Mouse (Mus musculus) intestine, postnatal 0 days (tissue): Measurements from ENCODE around the gene Treh. TPM values are rescaled to one million over a fixed set of nuclear protein-coding genes. Genes with fewer than 3 reads are reported as not detected.

Experiments used
- ATAC-seq: fragments of 200-750 bp; cut with Nextera tagmentation; 2 replicates; pipeline ENCODE4 v1.8.0; 2017; ENCODE audit warnings: mild to moderate bottlenecking, moderate TSS enrichment, moderate library complexity
- H3K27ac ChIP-seq: fragments of 300-500 bp; sonication (generic); 2 replicates; pipeline ENCODE4 v1.5.1; 2014; ENCODE audit warnings: mild to moderate bottlenecking, low read depth, low read length, moderate library complexity
- H3K27me3 ChIP-seq: fragments of 300-500 bp; sonication (generic); replicated peaks from 2 replicates; pipeline ENCODE4 v1.6.1; 2014; ENCODE audit warnings: low read length, mixed read lengths; ENCODE audit not compliant: control insufficient read depth, insufficient read depth
- H3K36me3 ChIP-seq: fragments of 300-500 bp; sonication (generic); 2 replicates; pipeline ENCODE4 v1.6.1; 2014; ENCODE audit warnings: mild to moderate bottlenecking, moderate library complexity; ENCODE audit not compliant: control insufficient read depth, insufficient read depth
- H3K4me1 ChIP-seq: fragments of 300-500 bp; sonication (generic); replicated peaks from 2 replicates; pipeline ENCODE4 v1.6.1; 2014; ENCODE audit warnings: antibody characterized with exemption, low read length, mixed read lengths; ENCODE audit not compliant: control insufficient read depth, insufficient read depth
- H3K4me2 ChIP-seq: fragments of 300-500 bp; sonication (generic); replicated peaks from 2 replicates; pipeline ENCODE4 v1.6.1; 2014; ENCODE audit warnings: low read depth, mild to moderate bottlenecking, moderate library complexity
- H3K4me3 ChIP-seq: fragments of 300-500 bp; sonication (generic); 2 replicates; pipeline ENCODE4 v1.5.1; 2014; ENCODE audit warnings: low read depth, low read length
- H3K9ac ChIP-seq: fragments of 300-500 bp; sonication (generic); 2 replicates; pipeline ENCODE4 v1.6.1; 2014; ENCODE audit warnings: mild to moderate bottlenecking, low read depth, low read length
- H3K9me3 ChIP-seq: fragments of 300-500 bp; sonication (generic); 2 replicates; pipeline ENCODE4 v1.6.1; 2016; ENCODE audit warnings: mixed run types; ENCODE audit not compliant: control insufficient read depth
- CTCF ChIP-seq: sonication (generic); IDR thresholded peaks from 2 replicates; pipeline ENCODE4 v1.5.1; 2016; ENCODE audit warnings: low read depth, mild to moderate bottlenecking, control low read depth, antibody characterized with exemption, moderate library complexity
- WGBS: fragments of 180-500 bp; shearing (Covaris S2); extraction: QIAGEN DNeasy Blood & Tissue Kit; methylation state at CpG from one replicate; pipeline ENCODE4 v1.1.7; 2014; 5-methylcytosine and 5-hydroxymethylcytosine counted together
- polyA plus RNA-seq: library from polyadenylated mRNA; unstranded; fragments of >200 nt; fragmentation: Nextera tagmentation; extraction: Ambion mirVana; gene quantifications from 2 replicates; pipeline ENCODE4 v1.2.1, GENCODE M21; 2015

Treh gene
- polyA plus RNA-seq, 1 experiment from 2014 or later: 2.1 TPM

DNA sequence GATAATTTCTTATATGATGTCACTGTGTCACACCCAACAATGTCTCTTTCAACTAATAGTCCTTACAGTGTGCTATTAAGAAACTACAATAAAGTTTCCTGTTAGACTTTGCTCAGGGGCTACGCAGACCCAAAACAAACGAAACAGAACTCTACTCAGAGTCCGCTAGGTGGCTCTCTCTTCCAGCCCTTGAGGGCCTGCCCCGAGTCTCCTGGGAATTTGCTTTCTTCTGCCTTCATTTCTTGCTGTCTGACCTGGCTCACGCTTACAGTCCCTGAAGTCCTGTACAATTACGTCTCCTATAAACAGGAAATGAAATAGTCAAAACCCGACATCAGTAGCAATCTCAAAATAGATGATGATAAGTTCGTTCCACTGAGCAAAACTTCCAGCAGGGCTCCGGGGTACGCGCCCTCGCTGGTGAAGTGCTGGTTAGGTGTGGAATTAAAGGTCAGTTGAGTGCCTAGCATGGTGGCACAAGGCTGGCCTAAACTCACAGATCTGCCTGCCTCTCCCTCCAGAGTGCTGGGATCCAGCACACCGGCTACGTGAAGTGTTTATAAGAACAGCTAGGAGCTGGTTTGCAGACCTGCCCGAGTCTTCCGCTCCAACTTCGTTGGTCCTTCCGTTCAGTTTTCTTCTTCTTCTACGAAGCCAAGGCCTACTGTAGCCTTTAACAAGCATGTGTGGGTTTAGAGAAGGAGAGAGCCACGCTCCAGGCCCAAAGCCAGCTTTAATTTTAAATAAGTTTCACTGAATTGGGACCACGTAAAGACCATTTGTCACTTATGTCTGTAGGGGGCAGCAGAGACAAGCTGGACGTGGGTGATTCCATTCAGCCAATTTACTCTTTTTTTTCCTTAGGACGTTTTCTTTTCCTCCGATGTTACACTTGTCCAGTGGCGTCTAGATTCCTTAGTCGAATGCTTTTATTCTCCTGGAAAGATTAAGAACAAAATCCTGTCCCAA, 17.7 kb upstream of the Treh start:
- TF ChIP-seq CTCF: peak; percentile 90
- Histone ChIP-seq H3K4me3 (peak overlapping the region; percentile 25), H3K4me2 (peak overlapping the region; percentile 65), H3K9me3 (no peaks in the 10 kb centered on the region), H3K4me1 (no peaks in the 10 kb centered on the region), H3K9ac (no peak overlapping the region), H3K27ac (no peak overlapping the region), H3K36me3 (no peaks in the 10 kb centered on the region), H3K27me3 (no peaks in the 10 kb centered on the region)
- peak; percentile 81 for ATAC-seq
- WGBS: 19% methylated on average over 26 of the region's 26 CpGs

DNA sequence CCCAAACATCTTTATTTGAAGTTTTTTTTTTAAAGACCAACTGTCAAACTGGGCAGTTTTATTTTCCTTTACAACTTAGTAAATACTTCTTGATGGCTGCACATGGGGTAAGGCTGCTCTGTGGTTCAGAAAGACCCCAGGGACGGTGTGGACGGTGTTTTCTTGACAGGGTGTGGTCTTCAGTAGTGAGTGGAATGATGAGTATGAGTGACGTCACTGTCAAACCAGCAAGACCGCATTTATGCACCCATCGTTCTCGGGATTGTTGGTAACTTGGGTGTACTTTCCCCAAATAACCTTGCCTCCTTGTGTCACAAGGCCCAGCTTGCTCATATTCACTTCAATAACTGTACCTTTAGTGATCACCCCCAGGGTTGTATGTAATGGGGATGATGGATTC, 9.3 kb upstream of the Treh start:
- Histone ChIP-seq H3K36me3 (no peaks in the 10 kb centered on the region), H3K4me3 (no peak overlapping the region), H3K4me1 (no peaks in the 10 kb centered on the region), H3K9ac (no peak overlapping the region), H3K9me3 (no peaks in the 10 kb centered on the region), H3K27me3 (no peaks in the 10 kb centered on the region), H3K27ac (no peak overlapping the region), H3K4me2 (no peak overlapping the region)
- WGBS: 77% methylated on average over 6 of the region's 6 CpGs
- no peak for ATAC-seq
- no peak for TF ChIP-seq CTCF

DNA sequence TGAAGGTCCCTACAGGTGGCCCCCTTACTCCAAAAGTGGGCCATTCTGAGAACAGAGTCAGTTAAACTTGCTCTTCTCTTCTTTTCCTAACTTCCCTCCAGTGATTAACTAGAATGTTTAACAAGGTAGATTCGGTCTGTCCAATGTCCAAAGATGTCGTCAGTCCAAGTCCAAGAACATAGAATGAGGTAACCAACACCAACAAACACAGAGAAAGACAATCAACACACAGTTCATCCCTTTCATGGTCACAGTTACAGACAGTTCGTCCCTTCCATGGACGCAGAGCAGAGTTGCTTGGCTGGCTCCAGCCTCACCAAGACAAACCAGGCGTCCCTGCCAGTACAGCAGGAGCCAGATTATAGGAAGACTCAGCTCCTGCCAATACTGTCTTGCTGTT, 1.6 kb upstream of the Treh start:
- TF ChIP-seq CTCF: no peak
- no peaks in the 10 kb centered on the region for H3K9me3 ChIP-seq
- ATAC-seq: no peak
- no peak overlapping the region for H3K27ac ChIP-seq
- no peaks in the 10 kb centered on the region for H3K36me3 ChIP-seq
- H3K4me3 ChIP-seq: no peak overlapping the region
- H3K9ac ChIP-seq: no peak overlapping the region
- 85% methylated on average over 5 of the region's 5 CpGs for WGBS
- no peak overlapping the region for H3K4me2 ChIP-seq
- H3K4me1 ChIP-seq: 0 out of 2 replicates have a peak, but pooled peaks cover 2% of the 10 kb centered on the region
- no peaks in the 10 kb centered on the region for H3K27me3 ChIP-seq

DNA sequence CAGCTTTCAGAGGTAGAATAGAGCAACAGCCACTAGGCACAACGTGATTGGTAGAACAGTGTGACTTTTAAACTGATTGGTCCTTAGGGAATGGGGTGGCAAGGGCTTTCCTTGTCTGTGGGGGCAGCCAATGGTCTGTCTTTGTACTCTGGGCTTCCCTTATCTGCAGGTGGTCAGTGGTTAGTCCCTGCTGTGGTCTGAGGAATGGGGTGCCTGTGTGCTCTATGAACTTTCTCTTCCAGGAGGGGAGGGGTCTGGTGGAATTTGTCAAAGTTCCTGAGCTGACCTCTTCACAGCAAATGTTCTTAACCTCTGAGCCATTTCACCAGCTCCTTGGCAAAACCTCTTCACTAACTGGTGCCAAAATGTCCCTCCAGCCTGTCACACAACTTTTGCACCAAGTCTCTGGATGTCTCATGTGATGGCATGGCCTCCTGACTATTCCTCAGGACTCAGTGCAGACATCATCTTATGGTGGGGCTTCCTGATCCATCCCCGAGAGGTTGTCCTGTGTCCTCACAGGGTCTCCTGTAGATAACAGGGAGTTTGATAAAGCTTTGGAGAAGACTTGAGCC, 655 bp upstream of the Treh start:
- H3K4me2 ChIP-seq: no peak overlapping the region
- H3K27ac ChIP-seq: no peak overlapping the region
- H3K27me3 ChIP-seq: no peaks in the 10 kb centered on the region
- no peaks in the 10 kb centered on the region for H3K9me3 ChIP-seq
- H3K4me1 ChIP-seq: 0 out of 2 replicates have a peak, but pooled peaks cover 2% of the 10 kb centered on the region
- WGBS: 55% methylated on average over 2 of the region's 2 CpGs
- H3K9ac ChIP-seq: no peak overlapping the region
- TF ChIP-seq CTCF: no peak
- no peak overlapping the region for H3K4me3 ChIP-seq
- no peaks in the 10 kb centered on the region for H3K36me3 ChIP-seq
- no peak for ATAC-seq

- Histone ChIP-seq H3K4me2 (no peak overlapping the region), H3K4me3 (no peak overlapping the region), H3K27ac (no peak overlapping the region), H3K27me3 (no peaks in the 10 kb centered on the region), H3K9me3 (no peaks in the 10 kb centered on the region), H3K9ac (no peak overlapping the region), H3K4me1 (0 out of 2 replicates have a peak, but pooled peaks cover 2% of the 10 kb centered on the region), H3K36me3 (no peaks in the 10 kb centered on the region)
- 95% methylated on average over 2 of the region's 2 CpGs for WGBS
- peak; percentile 61 for TF ChIP-seq CTCF
- ATAC-seq: no peak
Observed at GRCm38 (mm10) chr9:44678288-44678871, 5.3 kb downstream of the Treh start.

DNA sequence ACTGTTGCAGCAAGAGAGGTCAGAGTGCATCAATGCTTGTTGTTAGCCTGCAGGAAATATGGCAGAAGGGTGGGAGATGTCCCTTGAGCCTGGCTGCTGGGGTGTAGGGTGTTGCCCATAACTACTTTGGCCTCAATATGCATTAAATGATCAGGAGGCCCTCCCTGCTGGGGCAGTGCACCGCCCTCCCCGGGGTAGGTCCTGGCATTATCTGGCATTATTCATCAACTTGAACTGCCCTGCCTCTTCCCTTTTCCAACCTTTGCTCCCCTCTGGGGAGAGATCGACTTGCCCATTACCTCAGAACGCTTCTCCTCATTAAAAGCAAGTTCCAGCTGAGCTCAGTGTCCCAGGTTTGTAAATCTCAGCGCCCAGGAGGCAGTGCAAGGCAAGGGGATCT, 6.5 kb downstream of the Treh start:
- no peak for TF ChIP-seq CTCF
- no peak overlapping the region for H3K27ac ChIP-seq
- no peaks in the 10 kb centered on the region for H3K36me3 ChIP-seq
- H3K9ac ChIP-seq: no peak overlapping the region
- whole genome bisulfite sequencing: 39% methylated on average over 5 of the region's 5 CpGs
- H3K4me1 ChIP-seq: 0 out of 2 replicates have a peak, but pooled peaks cover 2% of the 10 kb centered on the region
- no peaks in the 10 kb centered on the region for H3K27me3 ChIP-seq
- H3K4me2 ChIP-seq: no peak overlapping the region
- peak; percentile 63 for ATAC-seq
- no peak overlapping the region for H3K4me3 ChIP-seq
- H3K9me3 ChIP-seq: no peaks in the 10 kb centered on the region
